Mouse (Mus musculus) heart, embryonic 10.5 days (tissue): ENCODE measurements around the gene Ngdn. TPM values are rescaled to one million over a fixed set of nuclear protein-coding genes. Genes with fewer than 3 reads are reported as not detected.
A peak's percentile ranks its signal among the peaks of the same experiment; 100 is the strongest.

Experiments used
- DNase-seq: peaks from one replicate; pipeline ENCODE4 v3.0.0-alpha.2; 2017; ENCODE audit warnings: low spot score
- H3K27ac ChIP-seq: fragments of 300-500 bp; sonication (generic); 2 replicates; pipeline ENCODE4 v1.5.1; 2016; ENCODE audit warnings: mild to moderate bottlenecking
- H3K27me3 ChIP-seq: fragments of 300-500 bp; sonication (generic); 2 replicates; pipeline ENCODE4 v1.6.1; 2016; ENCODE audit warnings: mild to moderate bottlenecking; ENCODE audit not compliant: poor library complexity, insufficient read depth, severe bottlenecking
- H3K36me3 ChIP-seq: fragments of 300-500 bp; sonication (generic); 2 replicates; pipeline ENCODE4 v1.6.1; 2016; ENCODE audit warnings: mild to moderate bottlenecking, moderate library complexity
- H3K4me1 ChIP-seq: fragments of 300-500 bp; sonication (generic); 2 replicates; pipeline ENCODE4 v1.6.1; 2016; ENCODE audit warnings: mild to moderate bottlenecking
- H3K4me3 ChIP-seq: fragments of 300-500 bp; sonication (generic); 2 replicates; pipeline ENCODE4 v1.5.1; 2016; ENCODE audit warnings: mild to moderate bottlenecking, moderate library complexity
- H3K9me3 ChIP-seq: fragments of 300-500 bp; sonication (generic); 2 replicates; pipeline ENCODE4 v1.6.1; 2016; ENCODE audit warnings: mild to moderate bottlenecking, moderate library complexity
- WGBS: fragments of 180-500 bp; shearing (Covaris S2); methylation state at CpG from one replicate; pipeline ENCODE4 v1.1.7; 2016; 5-methylcytosine and 5-hydroxymethylcytosine counted together
- polyA plus RNA-seq: library from polyadenylated mRNA; unstranded; fragments of >200 nt; fragmentation: Nextera tagmentation; extraction: Ambion mirVana; gene quantifications from 2 replicates; pipeline ENCODE4 v1.2.1, GENCODE M21; 2016

Gene Ngdn
- polyA plus RNA-seq, 1 experiment from 2014 or later = 88.8 TPM

- H3K4me1 ChIP-seq = peaks cover 72% of the 10 kb centered on the region
- H3K27me3 ChIP-seq = no peaks in the 10 kb centered on the region
- WGBS = 28% methylated on average over 12 of the region's 12 CpGs
- no peak for DNase-seq
- peak overlapping the region; percentile 96 for H3K27ac ChIP-seq
- H3K9me3 ChIP-seq = no peaks in the 10 kb centered on the region; the same call in 1 of the 2 replicates
- H3K4me3 ChIP-seq = peak overlapping the region; percentile 29
- peaks cover 7% of the 10 kb centered on the region for H3K36me3 ChIP-seq
Measured at GRCm38 (mm10) chr14:55001938-55002686, 13.1 kb upstream of the Ngdn start.

GRCm38 (mm10) chr14:55002687-55003120 is 12.6 kb upstream of the Ngdn start:
- 30% methylated on average over 7 of the region's 7 CpGs for WGBS

DNA sequence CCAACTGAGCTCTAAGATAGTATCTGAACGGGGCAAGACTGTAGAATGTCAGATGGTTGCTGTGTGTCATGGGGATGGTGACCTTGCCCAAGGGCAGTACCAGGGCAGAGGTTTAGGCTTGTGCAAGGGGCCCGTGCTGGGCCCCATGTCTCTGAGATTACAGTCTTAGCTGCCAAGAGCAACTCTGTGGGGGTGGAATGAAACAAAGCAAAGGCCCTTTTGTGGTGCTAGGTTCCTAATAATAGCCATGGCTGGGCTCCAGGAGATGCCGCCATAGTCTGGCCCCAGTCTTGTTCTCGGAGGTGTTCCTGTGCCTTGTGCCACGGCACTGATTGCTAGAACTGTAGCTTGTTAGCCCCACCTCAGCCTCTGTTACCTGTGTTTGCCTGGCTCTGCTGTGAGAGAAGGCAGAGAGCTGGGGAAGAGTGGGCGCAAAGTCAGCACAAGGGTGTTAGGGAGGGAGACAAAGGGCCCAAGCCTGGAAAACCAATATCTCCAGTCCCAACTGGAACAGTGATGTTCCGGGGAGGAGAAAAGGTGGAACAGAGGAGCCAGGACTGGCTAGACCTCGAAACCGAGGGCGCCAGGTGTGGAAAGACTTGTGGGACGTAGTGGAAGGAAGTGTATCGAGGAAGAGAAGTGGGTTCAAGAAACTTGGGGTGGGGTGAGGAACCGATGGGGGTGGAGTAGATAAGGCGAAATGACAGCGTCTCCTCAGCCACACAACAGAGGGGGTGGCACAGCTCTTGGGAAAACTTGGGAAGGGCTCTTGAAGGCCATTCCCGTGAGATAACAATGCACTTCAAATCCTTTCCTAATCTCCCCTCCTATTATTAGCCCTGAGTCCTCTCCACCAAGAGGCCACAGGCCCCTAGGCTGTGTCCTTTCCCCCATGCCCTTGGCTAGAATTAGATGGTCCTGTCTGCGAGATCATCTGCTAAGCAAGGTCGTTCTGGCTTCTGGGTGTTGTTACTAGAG is 11.1 kb upstream of the Ngdn start:
- H3K9me3 ChIP-seq = no peaks in the 10 kb centered on the region; the same call in 1 of the 2 replicates
- peak; percentile 89 for DNase-seq
- H3K27me3 ChIP-seq = peaks cover 9% of the 10 kb centered on the region; the same call in 1 of the 2 replicates
- 33% methylated on average over 18 of the region's 18 CpGs for WGBS
- H3K4me3 ChIP-seq = peak overlapping the region; percentile 45
- peaks cover 69% of the 10 kb centered on the region for H3K4me1 ChIP-seq
- H3K36me3 ChIP-seq = peaks cover 7% of the 10 kb centered on the region
- peak overlapping the region; percentile 96 for H3K27ac ChIP-seq

More at GRCm38 (mm10) chr14:55002687-55003120, 12.6 kb upstream of the Ngdn start:
- Histone ChIP-seq H3K4me3 (peak overlapping the region; percentile 29; the same call in 1 of the 2 replicates), H3K9me3 (no peaks in the 10 kb centered on the region; the same call in 1 of the 2 replicates), H3K4me1 (peaks cover 70% of the 10 kb centered on the region), H3K27ac (peak overlapping the region; percentile 96), H3K36me3 (peaks cover 7% of the 10 kb centered on the region), H3K27me3 (no peaks in the 10 kb centered on the region)
- DNase-seq = no peak

- WGBS = 52% methylated on average over 2 of the region's 2 CpGs
- peak overlapping the region; percentile 96 for H3K27ac ChIP-seq
- H3K4me1 ChIP-seq = peaks cover 76% of the 10 kb centered on the region
Measured at GRCm38 (mm10) chr14:55005506-55005905, 9.7 kb upstream of the Ngdn start.

DNA sequence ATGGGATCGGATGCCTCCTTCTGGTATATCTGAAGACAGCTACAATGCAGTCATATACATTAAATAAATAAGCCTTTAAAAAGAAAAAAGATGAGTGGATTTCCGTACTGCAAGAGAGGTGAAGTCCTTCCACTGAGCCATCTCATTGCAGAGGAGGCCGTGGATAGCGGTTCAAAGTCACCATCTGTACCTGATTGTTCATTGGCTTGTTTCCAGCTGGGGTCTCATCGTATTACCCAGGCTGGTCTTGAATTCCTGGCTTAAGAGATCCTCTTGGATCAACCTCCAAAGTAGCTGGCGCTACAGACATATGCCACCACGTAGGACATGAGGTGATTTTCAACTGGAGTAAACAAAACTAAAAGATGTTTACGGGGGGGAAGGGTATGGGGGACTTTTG is 9.3 kb upstream of the Ngdn start:
- no peak overlapping the region for H3K4me3 ChIP-seq
- DNase-seq = no peak
- peak overlapping the region; percentile 96; the same call in 1 of the 2 replicates for H3K27ac ChIP-seq
- 77% methylated on average over 8 of the region's 8 CpGs for WGBS
- peaks cover 9% of the 10 kb centered on the region; the same call in 1 of the 2 replicates for H3K27me3 ChIP-seq
- H3K9me3 ChIP-seq = no peaks in the 10 kb centered on the region; the same call in 1 of the 2 replicates
- peaks cover 6% of the 10 kb centered on the region for H3K36me3 ChIP-seq
- H3K4me1 ChIP-seq = peaks cover 71% of the 10 kb centered on the region

More at GRCm38 (mm10) chr14:55005506-55005905, 9.7 kb upstream of the Ngdn start:
- DNase-seq = no peak
- Histone ChIP-seq H3K36me3 (peaks cover 7% of the 10 kb centered on the region), H3K9me3 (no peaks in the 10 kb centered on the region; the same call in 1 of the 2 replicates), H3K4me3 (no peak overlapping the region; the same call in 1 of the 2 replicates), H3K27me3 (peaks cover 9% of the 10 kb centered on the region; the same call in 1 of the 2 replicates)

- Histone ChIP-seq H3K4me1 (peaks cover 70% of the 10 kb centered on the region), H3K36me3 (peaks cover under 1% of the 10 kb centered on the region; the same call in 1 of the 2 replicates), H3K27ac (peak overlapping the region; percentile 96), H3K27me3 (peaks cover 9% of the 10 kb centered on the region; the same call in 1 of the 2 replicates), H3K4me3 (no peak overlapping the region), H3K9me3 (no peaks in the 10 kb centered on the region)
- WGBS = 64% methylated on average over 3 of the region's 3 CpGs
- no peak for DNase-seq
Measured at GRCm38 (mm10) chr14:55006541-55006940, 8.7 kb upstream of the Ngdn start.

DNA sequence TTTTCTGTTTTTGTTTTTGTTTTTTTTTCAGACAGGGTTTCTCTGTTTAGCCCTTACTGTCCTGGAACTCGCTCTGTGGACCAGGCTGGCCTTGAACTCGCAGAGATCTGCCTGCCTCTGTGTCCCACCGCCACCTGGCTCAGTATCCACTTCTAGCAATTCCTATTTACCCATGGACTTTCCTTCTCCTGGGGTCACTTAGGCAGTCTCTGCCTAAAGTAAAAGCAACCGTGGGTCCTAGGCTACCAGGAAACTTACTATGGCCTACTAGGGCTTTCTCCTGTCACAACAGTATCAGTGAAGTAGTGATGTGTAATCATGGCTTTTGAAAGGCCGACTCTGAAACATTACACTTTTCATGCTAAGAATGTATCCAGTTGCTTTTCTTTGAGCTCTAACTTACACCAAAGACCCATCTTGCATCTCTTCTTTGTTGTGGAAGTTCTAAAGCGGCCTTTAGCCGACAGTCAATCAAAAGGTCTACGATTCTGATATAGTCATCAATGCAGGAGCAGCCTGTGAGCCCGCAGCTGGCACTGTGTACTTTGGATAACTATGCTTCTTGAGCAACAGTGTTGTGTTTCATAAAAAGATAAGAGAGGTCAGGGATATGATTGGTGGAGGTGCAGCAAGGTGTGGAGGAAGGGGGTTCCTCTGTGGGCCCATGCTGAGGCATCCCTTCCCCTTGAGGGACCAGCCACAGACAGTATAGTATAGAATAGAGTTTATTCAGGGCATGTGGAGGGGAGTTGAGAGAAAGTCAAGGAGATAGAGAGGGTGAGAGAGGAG is 7.9 kb upstream of the Ngdn start:
- peaks cover 9% of the 10 kb centered on the region; the same call in 1 of the 2 replicates for H3K27me3 ChIP-seq
- H3K27ac ChIP-seq = peak overlapping the region; percentile 69; the same call in 1 of the 2 replicates
- H3K36me3 ChIP-seq = no peaks in the 10 kb centered on the region
- no peak overlapping the region for H3K4me3 ChIP-seq
- 88% methylated on average over 9 of the region's 9 CpGs for WGBS
- peaks cover 64% of the 10 kb centered on the region for H3K4me1 ChIP-seq
- no peak for DNase-seq
- no peaks in the 10 kb centered on the region for H3K9me3 ChIP-seq

DNA sequence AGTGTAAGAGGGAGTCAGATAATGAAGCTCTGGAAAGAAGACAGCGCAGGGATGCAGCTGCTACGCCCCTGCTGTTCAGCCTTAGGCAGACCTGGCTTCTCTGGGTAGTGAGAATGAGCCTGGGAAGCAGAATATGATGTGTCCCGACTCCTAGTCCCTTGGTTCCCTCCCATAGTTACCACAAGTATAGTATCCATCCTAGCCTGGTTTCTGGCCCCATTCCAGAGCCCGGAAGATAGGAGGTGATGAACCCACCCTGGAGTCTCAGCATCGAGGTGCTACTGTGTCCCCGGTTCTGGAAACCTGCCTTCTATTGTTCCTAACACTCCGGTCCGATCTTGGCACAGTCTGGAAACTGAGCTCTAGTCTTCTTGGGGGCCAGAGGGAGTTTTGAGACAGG is 6.8 kb upstream of the Ngdn start:
- no peak for DNase-seq
- Histone ChIP-seq H3K4me1 (peaks cover 53% of the 10 kb centered on the region), H3K9me3 (no peaks in the 10 kb centered on the region), H3K4me3 (no peak overlapping the region), H3K27ac (peak overlapping the region; percentile 69), H3K36me3 (no peaks in the 10 kb centered on the region), H3K27me3 (peaks cover 9% of the 10 kb centered on the region; the same call in 1 of the 2 replicates)
- WGBS = 70% methylated on average over 8 of the region's 8 CpGs

GRCm38 (mm10) chr14:55011116-55011515 is 4.1 kb upstream of the Ngdn start:
- no peak for DNase-seq
- H3K4me3 ChIP-seq = no peak overlapping the region
- no peaks in the 10 kb centered on the region for H3K9me3 ChIP-seq
- H3K36me3 ChIP-seq = no peaks in the 10 kb centered on the region
- peaks cover 9% of the 10 kb centered on the region; the same call in 1 of the 2 replicates for H3K27me3 ChIP-seq
- WGBS = 60% methylated on average over 4 of the region's 4 CpGs
- H3K4me1 ChIP-seq = peaks cover 30% of the 10 kb centered on the region
- H3K27ac ChIP-seq = no peak overlapping the region

DNA sequence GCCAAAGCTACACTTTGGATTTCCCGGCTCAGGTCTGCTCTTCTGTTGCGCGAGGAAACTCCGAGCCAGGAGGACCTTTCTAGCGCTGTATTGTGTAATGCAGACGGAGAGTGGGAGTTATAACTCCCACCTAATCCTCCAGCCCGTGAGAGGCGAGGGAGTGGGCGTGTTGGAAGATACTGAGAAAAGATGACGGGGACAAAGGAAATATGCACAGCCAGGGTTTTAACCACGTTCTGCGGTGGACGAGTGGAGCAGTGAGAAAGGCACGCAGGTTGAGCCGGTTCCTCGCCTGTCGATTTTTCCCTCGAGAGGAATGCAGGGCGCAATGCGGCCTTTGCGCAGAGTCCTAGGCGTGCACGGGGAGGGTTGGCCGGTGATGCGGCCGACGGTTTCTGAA is 663 bp upstream of the Ngdn start:
- Histone ChIP-seq H3K4me1 (peaks cover 8% of the 10 kb centered on the region), H3K27ac (peak overlapping the region; percentile 96), H3K4me3 (peak overlapping the region; percentile 82), H3K9me3 (no peaks in the 10 kb centered on the region), H3K27me3 (no peaks in the 10 kb centered on the region), H3K36me3 (peaks cover 21% of the 10 kb centered on the region)
- no peak for DNase-seq
- WGBS = under 1% methylated on average over 27 of the region's 27 CpGs

DNA sequence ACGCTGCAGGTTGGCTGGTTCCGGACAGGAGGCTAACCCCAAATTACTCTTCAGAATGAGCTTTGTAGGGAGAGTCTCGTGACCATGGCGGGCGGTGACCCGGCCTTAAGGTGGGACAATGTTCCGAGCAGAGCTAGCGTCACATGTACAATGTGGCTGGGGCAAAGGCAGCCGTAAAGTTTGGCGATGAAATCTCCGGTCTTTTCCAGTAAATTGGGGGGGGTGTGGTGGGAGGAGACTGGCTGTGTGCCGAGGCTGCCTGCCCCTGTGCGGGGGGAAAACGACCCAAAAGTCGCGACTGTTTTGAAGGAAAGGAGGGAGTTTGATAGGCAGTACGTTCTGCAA is 485 bp downstream of the Ngdn start:
- Histone ChIP-seq H3K9me3 (no peaks in the 10 kb centered on the region), H3K27me3 (no peaks in the 10 kb centered on the region), H3K27ac (peak overlapping the region; percentile 96), H3K4me1 (0 out of 2 replicates have a peak, but pooled peaks cover 4% of the 10 kb centered on the region), H3K4me3 (peak overlapping the region; percentile 82), H3K36me3 (peaks cover 29% of the 10 kb centered on the region)
- under 1% methylated on average over 17 of the region's 17 CpGs for WGBS
- DNase-seq = no peak

DNA sequence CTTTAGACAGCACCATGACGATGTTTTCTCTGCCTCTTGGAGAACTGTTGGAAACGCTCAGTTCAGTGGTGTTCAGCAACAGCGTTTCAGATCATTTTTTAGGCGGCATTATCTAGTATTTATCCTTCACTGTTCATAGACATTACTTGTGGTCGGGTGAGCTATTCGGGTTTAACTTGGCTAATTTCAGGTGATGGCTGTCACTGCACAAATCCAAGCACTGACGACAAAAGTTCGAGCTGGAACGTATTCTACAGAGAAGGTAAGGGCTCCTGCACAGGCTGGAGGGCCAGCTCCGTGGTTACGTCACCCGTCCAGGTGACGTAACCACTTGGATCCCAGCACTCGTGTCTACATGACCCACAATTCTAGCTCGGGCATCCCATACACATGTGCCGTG is 1.6 kb downstream of the Ngdn start:
- DNase-seq = no peak
- Histone ChIP-seq H3K36me3 (peaks cover 41% of the 10 kb centered on the region), H3K27me3 (no peaks in the 10 kb centered on the region), H3K9me3 (no peaks in the 10 kb centered on the region), H3K4me1 (0 out of 2 replicates have a peak, but pooled peaks cover 4% of the 10 kb centered on the region), H3K27ac (no peak overlapping the region), H3K4me3 (0 out of 2 replicates have a peak overlapping the region, but pooled peaks have one; percentile 1)
- WGBS = 93% methylated on average over 16 of the region's 16 CpGs
